Mouse (Mus musculus) neutrophil, adult 83 days (primary cell): Measurements from ENCODE around the gene Defa28. TPM values are rescaled to one million over a fixed set of nuclear protein-coding genes. Genes with fewer than 3 reads are reported as not detected.

Experiments
- total RNA-seq, 2 experiments: library from RNA; stranded (reverse); gene quantifications; one replicate each; pipeline ENCODE4 v1.2.4; 2023

The Defa28 gene
- total RNA-seq = not detected

GRCm38 (mm10) chr8:21582706-21583105, at the start of gene Defa28:
Gene Defa28, plus strand, starts transcription at chr8:21583006.

GRCm38 (mm10) chr8:21565086-21565485, 17.7 kb upstream of the Defa28 start, which contains the start of gene Defa37:
Gene Defa37, plus strand, starts transcription at chr8:21565386.

GRCm38 (mm10) chr8:21594408-21594807, 11.6 kb downstream of the Defa28 start, which contains the start of gene Gm7861:
Gene Gm7861, minus strand, starts transcription at chr8:21594508.

GRCm38 (mm10) chr8:21617883-21618282, 35.1 kb downstream of the Defa28 start, which contains the start of gene Defa26:
Gene Defa26, plus strand, starts transcription at chr8:21618183.

Other genes starting within 250 kb of the Defa28 start
- not detected for gene Defa2, start 204.5 kb upstream of the Defa28 start, total RNA-seq
- gene Defa33, start 191.2 kb upstream of the Defa28 start, total RNA-seq = not detected
- gene Defa36, start 155.6 kb upstream of the Defa28 start, total RNA-seq = not detected
- gene Gm7849, start 126.4 kb upstream of the Defa28 start, total RNA-seq = not detected
- gene Defa20, start 73.7 kb upstream of the Defa28 start, total RNA-seq = not detected
- gene Defa32, start 54.0 kb upstream of the Defa28 start, total RNA-seq = not detected
- not detected for gene Defa37, start 17.6 kb upstream of the Defa28 start, total RNA-seq
- not detected for gene Gm7861, start 11.5 kb downstream of the Defa28 start, total RNA-seq
- not detected for gene Defa26, start 35.2 kb downstream of the Defa28 start, total RNA-seq
- gene Defa17, start 72.8 kb downstream of the Defa28 start, total RNA-seq = not detected
- not detected for gene Defa34, start 82.8 kb downstream of the Defa28 start, total RNA-seq
- gene AY761184, start 120.6 kb downstream of the Defa28 start, total RNA-seq = not detected
- not detected for gene Defa24, start 151.5 kb downstream of the Defa28 start, total RNA-seq
- not detected for gene Defb50, start 240.5 kb downstream of the Defa28 start, total RNA-seq